Mouse (Mus musculus) myocyte (in vitro differentiated cells): ENCODE data around the gene Fgr. TPM values are rescaled to one million over a fixed set of nuclear protein-coding genes. Genes with fewer than 3 reads are reported as not detected.

Experiments
- H3K27me3 ChIP-seq: one replicate; pipeline ENCODE4 v1.6.1; 2011; ENCODE audit not compliant: control insufficient read depth, insufficient read depth, insufficient read length
- H3K36me3 ChIP-seq: one replicate; pipeline ENCODE4 v1.6.1; 2011; ENCODE audit not compliant: control insufficient read depth, insufficient read depth
- H3K4me2 ChIP-seq: one replicate; pipeline ENCODE4 v1.6.1; 2011; ENCODE audit warnings: low read depth, control low read depth
- H3K4me3 ChIP-seq: one replicate; pipeline ENCODE4 v1.5.1; 2011; ENCODE audit warnings: mild to moderate bottlenecking, control low read depth, moderate library complexity
- H3K79me2 ChIP-seq: one replicate; pipeline ENCODE4 v1.6.1; 2011; ENCODE audit not compliant: control insufficient read depth, insufficient read depth
- H3ac ChIP-seq: one replicate; pipeline ENCODE4 v1.6.1; 2011; ENCODE audit not compliant: control insufficient read depth, insufficient read length
- CEBPB ChIP-seq: IDR thresholded peaks from 2 replicates; pipeline ENCODE4 v1.6.1; 2011; ENCODE audit warnings: mild to moderate bottlenecking, moderate library complexity; ENCODE audit not compliant: poor library complexity, insufficient read depth, severe bottlenecking
- E2F4 ChIP-seq: IDR thresholded peaks from one replicate; pipeline ENCODE4 v1.6.1; 2011; ENCODE audit warnings: mild to moderate bottlenecking, control low read depth, moderate library complexity; ENCODE audit not compliant: insufficient read depth
- MAX ChIP-seq: IDR thresholded peaks from one replicate; pipeline ENCODE4 v1.6.1; 2011; ENCODE audit warnings: low read depth, mild to moderate bottlenecking, control low read depth
- MYOD1 ChIP-seq, 3 experiments: IDR thresholded peaks; one replicate each; pipeline ENCODE4 v1.6.1; 2011; ENCODE audit warnings: control low read depth in 2 of 3, low read depth in 2 of 3, mild to moderate bottlenecking in 2 of 3, moderate library complexity in 1 of 3; ENCODE audit not compliant: insufficient read length in 2 of 3, control insufficient read depth in 1 of 3
- MYOG ChIP-seq, 3 experiments: IDR thresholded peaks; one replicate each; pipeline ENCODE4 v1.6.1; 2011; ENCODE audit warnings: control low read depth in 2 of 3, low read depth in 2 of 3, mild to moderate bottlenecking in 2 of 3; ENCODE audit not compliant: insufficient read length in 2 of 3, control insufficient read depth in 1 of 3, insufficient read depth in 1 of 3
- POLR2A ChIP-seq: IDR thresholded peaks from one replicate; pipeline ENCODE4 v1.6.1; 2011; ENCODE audit warnings: low read depth, mild to moderate bottlenecking, control low read depth, moderate library complexity; ENCODE audit not compliant: insufficient read length
- POLR2AphosphoS2 ChIP-seq: IDR thresholded peaks from one replicate; pipeline ENCODE4 v1.6.1; 2011; ENCODE audit warnings: low read depth, control low read depth; ENCODE audit not compliant: insufficient read length
- REST ChIP-seq: IDR thresholded peaks from one replicate; pipeline ENCODE4 v1.6.1; 2011; ENCODE audit warnings: mild to moderate bottlenecking, control low read depth, moderate library complexity; ENCODE audit not compliant: insufficient read depth, insufficient read length
- SRF ChIP-seq: IDR thresholded peaks from one replicate; pipeline ENCODE4 v1.6.1; 2011; ENCODE audit warnings: low read depth; ENCODE audit not compliant: control insufficient read depth, insufficient read length
- TCF12 ChIP-seq: IDR thresholded peaks from one replicate; pipeline ENCODE4 v1.6.1; 2011; ENCODE audit warnings: mild to moderate bottlenecking, control low read depth; ENCODE audit not compliant: poor library complexity, insufficient read depth, severe bottlenecking
- TCF3 ChIP-seq: IDR thresholded peaks from one replicate; pipeline ENCODE4 v1.6.1; 2011; ENCODE audit warnings: low read depth, control low read depth; ENCODE audit not compliant: insufficient read length
- USF1 ChIP-seq: IDR thresholded peaks from one replicate; pipeline ENCODE4 v1.6.1; 2011; ENCODE audit warnings: low read depth, mild to moderate bottlenecking, control low read depth, moderate library complexity
- polyA plus RNA-seq: library from polyadenylated mRNA; unstranded; fragments of >200 nt; fragmentation: generic; extraction: Trizol; gene quantifications from one replicate; pipeline ENCODE4 v1.2.1, GENCODE M21; 2012; ENCODE audit warnings: missing spikeins

Fgr gene
- polyA plus RNA-seq, 1 experiment = not detected

GRCm38 (mm10) chr4:132988581-132989355, 14.9 kb downstream of the Fgr start:
- Histone ChIP-seq H3K79me2 (no peaks in the 10 kb centered on the region), H3K4me2 (no peak overlapping the region), H3K4me3 (no peak overlapping the region), H3K27me3 (peaks cover 4% of the 10 kb centered on the region), H3K36me3 (no peaks in the 10 kb centered on the region), H3ac (no peak overlapping the region)
- TF ChIP-seq POLR2AphosphoS2 (no peak), SRF (no peak), USF1 (no peak), TCF3 (no peak), POLR2A (no peak), CEBPB (no peak), REST (no peak), E2F4 (no peak), MYOG (IDR thresholded peaks at IDR 0.05; ENCODE audit: control insufficient read depth in 1 of 3, insufficient read depth in 1 of 3, insufficient read length in 2 of 3, low read depth in 2 of 3) (no peak), MAX (no peak), MYOD1 (IDR thresholded peaks at IDR 0.05; ENCODE audit: control insufficient read depth in 1 of 3, insufficient read length in 2 of 3, low read depth in 2 of 3) (no peak), TCF12 (no peak)

- Histone ChIP-seq H3K79me2 (no peaks in the 10 kb centered on the region), H3K4me2 (no peak overlapping the region), H3K36me3 (no peaks in the 10 kb centered on the region), H3K27me3 (peaks cover 4% of the 10 kb centered on the region), H3ac (no peak overlapping the region), H3K4me3 (no peak overlapping the region)
- TF ChIP-seq TCF12 = no peak
- no peak for TF ChIP-seq POLR2A
- no peak for TF ChIP-seq CEBPB
These were observed 19.7 kb downstream of the Fgr start for GRCm38 (mm10) chr4:132993553-132993952.

GRCm38 (mm10) chr4:132997469-132998237, 23.8 kb downstream of the Fgr start:
- H3ac ChIP-seq = no peak overlapping the region
- H3K36me3 ChIP-seq = no peaks in the 10 kb centered on the region
- no peaks in the 10 kb centered on the region for H3K79me2 ChIP-seq
- TF ChIP-seq MAX (no peak), MYOD1 (IDR thresholded peaks at IDR 0.05; ENCODE audit: control insufficient read depth in 1 of 3, insufficient read length in 2 of 3, low read depth in 2 of 3) (no peak), USF1 (no peak), SRF (no peak), REST (no peak), TCF3 (no peak), CEBPB (no peak)
- peaks cover 16% of the 10 kb centered on the region for H3K27me3 ChIP-seq
- H3K4me2 ChIP-seq = no peak overlapping the region
- H3K4me3 ChIP-seq = no peak overlapping the region

GRCm38 (mm10) chr4:133002896-133003295, 29.0 kb downstream of the Fgr start:
- TF ChIP-seq MAX (no peak), POLR2AphosphoS2 (no peak), REST (no peak), TCF3 (no peak), SRF (no peak)
- Histone ChIP-seq H3K4me3 (no peak overlapping the region), H3K27me3 (peaks cover 16% of the 10 kb centered on the region), H3K79me2 (no peaks in the 10 kb centered on the region), H3ac (no peak overlapping the region), H3K4me2 (no peak overlapping the region), H3K36me3 (no peaks in the 10 kb centered on the region)

GRCm38 (mm10) chr4:133003316-133004018, 29.6 kb downstream of the Fgr start:
- no peak overlapping the region for H3ac ChIP-seq
- no peaks in the 10 kb centered on the region for H3K36me3 ChIP-seq
- H3K4me3 ChIP-seq = no peak overlapping the region
- no peak overlapping the region for H3K4me2 ChIP-seq
- H3K27me3 ChIP-seq = peaks cover 16% of the 10 kb centered on the region
- TF ChIP-seq POLR2AphosphoS2 (no peak), POLR2A (no peak), SRF (no peak), TCF3 (no peak), REST (no peak), USF1 (no peak), MYOG (IDR thresholded peaks at IDR 0.05; ENCODE audit: control insufficient read depth in 1 of 3, insufficient read depth in 1 of 3, insufficient read length in 2 of 3, low read depth in 2 of 3) (no peak), CEBPB (no peak)
- H3K79me2 ChIP-seq = no peaks in the 10 kb centered on the region
